In the genomic region with DNA sequence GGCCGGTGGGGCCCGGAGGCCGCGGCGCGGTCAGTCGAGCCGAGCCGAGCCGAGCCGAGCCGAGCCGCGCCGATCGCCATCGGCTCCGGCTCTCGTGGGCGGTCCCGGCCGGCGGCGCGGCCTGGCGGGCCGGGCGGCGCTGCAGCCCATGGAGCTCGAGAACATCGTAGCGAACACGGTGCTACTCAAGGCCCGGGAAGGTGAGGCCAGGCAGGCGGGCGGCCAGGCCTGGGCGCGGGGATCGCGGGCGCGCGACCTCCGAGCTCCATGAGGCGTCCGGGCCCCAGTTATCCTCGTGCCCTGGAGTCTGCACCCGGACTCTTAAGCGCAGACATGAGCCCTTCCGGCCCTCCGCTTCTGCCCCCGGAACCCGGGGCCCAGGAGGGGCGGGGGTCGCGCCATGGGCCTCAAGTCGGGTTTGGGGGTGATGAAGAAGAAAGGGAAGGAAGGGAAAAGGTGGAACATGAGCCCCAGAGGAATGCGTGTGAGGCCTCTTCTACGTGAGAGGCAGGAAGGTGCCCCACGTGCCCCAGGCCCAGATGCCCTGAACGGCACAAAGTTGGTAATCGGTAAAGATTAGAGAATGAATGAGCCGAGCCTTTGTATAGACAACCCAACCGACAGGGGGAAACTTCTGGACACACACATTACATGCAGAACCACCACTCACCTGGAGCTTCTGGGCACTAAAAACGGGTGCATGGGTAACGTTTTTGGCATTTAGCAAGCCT, we compare ENCODE assay signal across 8 mouse cellular contexts. TPM values are rescaled to one million over a fixed set of nuclear protein-coding genes. Genes with fewer than 3 reads are reported as not detected.
DNase-seq lines count a peak whose midpoint lies in the region; ATAC-seq and TF ChIP-seq lines count a peak whose summit lies in the region.

No protein-coding gene starts in this region.

- H3K9me3 ChIP-seq in embryonic facial prominence, embryonic 11.5 days (replicated peaks; ENCODE audit: control insufficient read depth, low read length) = no peaks in the 10 kb centered on the region
- H3K9me3 ChIP-seq in intestine, postnatal 0 days (ENCODE audit: control insufficient read depth) = no peaks in the 10 kb centered on the region
- H3K9me3 ChIP-seq in neural tube, embryonic 15.5 days (replicated peaks) = no peaks in the 10 kb centered on the region

- TF ChIP-seq POLR2A in cerebellum, adult 2 months (IDR thresholded peaks at IDR 0.05; ENCODE audit: borderline replicate concordance, insufficient read depth, low read length) = 0 out of 2 replicates have a peak, but pooled peaks have one; percentile 27

- DNase-seq in cerebellum, adult 2 months = no peak
- DNase-seq in cerebellum, adult 9-11 months = no peak
- peak; percentile 66 for DNase-seq in 416B (ENCODE audit: low read depth)
- DNase-seq in embryonic facial prominence, embryonic 11.5 days (ENCODE audit: low spot score) = peak; percentile 70
- no peak for DNase-seq in urinary bladder, postnatal 25 days (ENCODE audit: low spot score)

- H3K9ac ChIP-seq in embryonic facial prominence, embryonic 11.5 days (replicated peaks; ENCODE audit: low read length) = peak overlapping the region; percentile 96
- peak overlapping the region; percentile 73 for H3K9ac ChIP-seq in intestine, postnatal 0 days (ENCODE audit: low read depth, low read length)
- H3K9ac ChIP-seq in neural tube, embryonic 15.5 days (replicated peaks) = peak overlapping the region; percentile 96

- peak overlapping the region; percentile 81 for H3K27ac ChIP-seq in cerebellum, adult 2 months (ENCODE audit: insufficient read depth, low read length)
- peak overlapping the region; percentile 94 for H3K27ac ChIP-seq in embryonic facial prominence, embryonic 11.5 days (replicated peaks; ENCODE audit: low read depth, low read length)
- H3K27ac ChIP-seq in intestine, postnatal 0 days (ENCODE audit: low read depth, low read length) = peak overlapping the region; percentile 95
- peak overlapping the region; percentile 95 for H3K27ac ChIP-seq in neural tube, embryonic 15.5 days (replicated peaks)

- peak overlapping the region; percentile 87 for H3K4me3 ChIP-seq in cerebellum, adult 2 months (replicated peaks; ENCODE audit: insufficient read depth, low read depth, low read length)
- H3K4me3 ChIP-seq in embryonic facial prominence, embryonic 11.5 days (ENCODE audit: low read depth, low read length) = peak overlapping the region; percentile 87
- H3K4me3 ChIP-seq in intestine, postnatal 0 days (ENCODE audit: low read depth, low read length) = peak overlapping the region; percentile 63
- H3K4me3 ChIP-seq in neural tube, embryonic 15.5 days (replicated peaks) = peak overlapping the region; percentile 90

- no peaks in the 10 kb centered on the region; the same call in 1 of the 2 replicates for H3K36me3 ChIP-seq in embryonic facial prominence, embryonic 11.5 days (replicated peaks; ENCODE audit: control insufficient read depth, insufficient read depth, low read depth, low read length)
- peaks cover 5% of the 10 kb centered on the region; the same call in 1 of the 2 replicates for H3K36me3 ChIP-seq in intestine, postnatal 0 days (ENCODE audit: control insufficient read depth, insufficient read depth)
- H3K36me3 ChIP-seq in neural tube, embryonic 15.5 days = peaks cover 6% of the 10 kb centered on the region

- under 1% methylated on average over 63 of the region's 66 CpGs for WGBS in cerebellum, adult 2 months
- under 1% methylated on average over 55 of the region's 66 CpGs for WGBS in embryonic facial prominence, embryonic 11.5 days
- WGBS in intestine, postnatal 0 days = under 1% methylated on average over 66 of the region's 66 CpGs
- under 1% methylated on average over 50 of the region's 66 CpGs for WGBS in neural tube, embryonic 15.5 days

- H3K4me1 ChIP-seq in cerebellum, adult 2 months (ENCODE audit: control insufficient read depth, insufficient read depth, low read length) = 0 out of 2 replicates have a peak, but pooled peaks cover 5% of the 10 kb centered on the region
- peaks cover 10% of the 10 kb centered on the region for H3K4me1 ChIP-seq in embryonic facial prominence, embryonic 11.5 days (ENCODE audit: control insufficient read depth, insufficient read depth, low read length)
- peaks cover 13% of the 10 kb centered on the region for H3K4me1 ChIP-seq in intestine, postnatal 0 days (replicated peaks; ENCODE audit: control insufficient read depth, insufficient read depth, low read length)
- H3K4me1 ChIP-seq in neural tube, embryonic 15.5 days = peaks cover 38% of the 10 kb centered on the region

- peak; percentile 7; the same call in 1 of the 2 replicates for ATAC-seq in embryonic facial prominence, embryonic 11.5 days (replicated peaks; ENCODE audit: insufficient number of reproducible peaks, low FRiP score, low TSS enrichment, low read depth)
- ATAC-seq in intestine, postnatal 0 days = no peak
- ATAC-seq in neural tube, embryonic 15.5 days (ENCODE audit: low FRiP score) = no peak; the same call in 1 of the 2 replicates
- no peak for ATAC-seq in monocyte, adult 5-6 weeks (replicated peaks; ENCODE audit: insufficient number of reproducible peaks, low FRiP score, low TSS enrichment, poor library complexity, severe bottlenecking)

- peak overlapping the region; percentile 79 for H3K4me2 ChIP-seq in embryonic facial prominence, embryonic 11.5 days (ENCODE audit: low read depth, low read length)
- peak overlapping the region; percentile 89 for H3K4me2 ChIP-seq in intestine, postnatal 0 days (replicated peaks; ENCODE audit: low read depth)
- H3K4me2 ChIP-seq in neural tube, embryonic 15.5 days = peak overlapping the region; percentile 87

- H3K27me3 ChIP-seq in cerebellum, adult 2 months (ENCODE audit: control insufficient read depth, insufficient read depth, low read length) = no peaks in the 10 kb centered on the region
- no peaks in the 10 kb centered on the region for H3K27me3 ChIP-seq in embryonic facial prominence, embryonic 11.5 days (ENCODE audit: control insufficient read depth, insufficient read depth, low read length)
- H3K27me3 ChIP-seq in intestine, postnatal 0 days (replicated peaks; ENCODE audit: control insufficient read depth, insufficient read depth, low read length) = no peaks in the 10 kb centered on the region
- H3K27me3 ChIP-seq in neural tube, embryonic 15.5 days (replicated peaks) = no peaks in the 10 kb centered on the region

- TF ChIP-seq CTCF in cerebellum, adult 2 months (IDR thresholded peaks at IDR 0.05; ENCODE audit: borderline replicate concordance, insufficient read depth, low read depth, low read length) = no peak
- TF ChIP-seq CTCF in intestine, postnatal 0 days (IDR thresholded peaks at IDR 0.05; ENCODE audit: low read depth) = peak; percentile 27; the same call in 1 of the 2 replicates

RNA-seq across cellular contexts. Expression of a gene that starts 0.7 kb away (rescaled TPM):
- 52.7 and 53.9 TPM in 2 replicates for polyA plus RNA-seq in cerebellum, adult 2 months (2012; rRNA removed)
- 50.4 and 59.7 TPM in 2 replicates for polyA plus RNA-seq in embryonic facial prominence, embryonic 11.5 days (2014; fragmentation: Nextera tagmentation; extraction: Ambion mirVana)
- polyA plus RNA-seq in intestine, postnatal 0 days (2015; fragmentation: Nextera tagmentation; extraction: Ambion mirVana) = 10.5 and 11.4 TPM in 2 replicates
- polyA plus RNA-seq in neural tube, embryonic 15.5 days (2015; fragmentation: Nextera tagmentation; extraction: Ambion mirVana) = 34.2 and 38.4 TPM in 2 replicates
- total RNA-seq in monocyte, adult 5-6 weeks (2017) = 179 to 219 TPM (median 207 TPM) in 3 replicates

RNA-seq across cellular contexts. Expression of a gene that starts 18.5 kb away (rescaled TPM):
- 10.7 and 13.0 TPM in 2 replicates for polyA plus RNA-seq in cerebellum, adult 2 months (2012; rRNA removed)
- 1.7 TPM in 2 replicates for polyA plus RNA-seq in embryonic facial prominence, embryonic 11.5 days (2014; fragmentation: Nextera tagmentation; extraction: Ambion mirVana)
- 0.14 and 0.27 TPM in 2 replicates for polyA plus RNA-seq in intestine, postnatal 0 days (2015; fragmentation: Nextera tagmentation; extraction: Ambion mirVana)
- 4.2 and 5.8 TPM in 2 replicates for polyA plus RNA-seq in neural tube, embryonic 15.5 days (2015; fragmentation: Nextera tagmentation; extraction: Ambion mirVana)
- 2.2 to 3.8 TPM in 2 of 3 replicates, not detected in the other for total RNA-seq in monocyte, adult 5-6 weeks (2017)

RNA-seq across cellular contexts. Expression of a gene that starts 18.9 kb away (rescaled TPM):
- polyA plus RNA-seq in cerebellum, adult 2 months (2012; rRNA removed) = 0.05 and 0.11 TPM in 2 replicates
- polyA plus RNA-seq in embryonic facial prominence, embryonic 11.5 days (2014; fragmentation: Nextera tagmentation; extraction: Ambion mirVana) = not detected in 2 replicates
- 1.2 and 2.3 TPM in 2 replicates for polyA plus RNA-seq in intestine, postnatal 0 days (2015; fragmentation: Nextera tagmentation; extraction: Ambion mirVana)
- polyA plus RNA-seq in neural tube, embryonic 15.5 days (2015; fragmentation: Nextera tagmentation; extraction: Ambion mirVana) = 0.18 and 0.47 TPM in 2 replicates
- 0.11 to 0.95 TPM in 2 of 3 replicates, not detected in the other for total RNA-seq in monocyte, adult 5-6 weeks (2017)

RNA-seq across cellular contexts. Expression of a gene that starts 30.5 kb away (rescaled TPM):
- polyA plus RNA-seq in cerebellum, adult 2 months (2012; rRNA removed) = not detected in 2 replicates
- not detected in 2 replicates for polyA plus RNA-seq in embryonic facial prominence, embryonic 11.5 days (2014; fragmentation: Nextera tagmentation; extraction: Ambion mirVana)
- polyA plus RNA-seq in intestine, postnatal 0 days (2015; fragmentation: Nextera tagmentation; extraction: Ambion mirVana) = not detected in 2 replicates
- polyA plus RNA-seq in neural tube, embryonic 15.5 days (2015; fragmentation: Nextera tagmentation; extraction: Ambion mirVana) = 0.50 and 1.4 TPM in 2 replicates
- total RNA-seq in monocyte, adult 5-6 weeks (2017) = not detected in 3 replicates

RNA-seq across cellular contexts. Expression of a gene that starts 42.4 kb away (rescaled TPM):
- polyA plus RNA-seq in cerebellum, adult 2 months (2012; rRNA removed) = 97.4 and 108 TPM in 2 replicates
- 231 and 252 TPM in 2 replicates for polyA plus RNA-seq in embryonic facial prominence, embryonic 11.5 days (2014; fragmentation: Nextera tagmentation; extraction: Ambion mirVana)
- polyA plus RNA-seq in intestine, postnatal 0 days (2015; fragmentation: Nextera tagmentation; extraction: Ambion mirVana) = 31.3 and 34.8 TPM in 2 replicates
- 389 and 450 TPM in 2 replicates for polyA plus RNA-seq in neural tube, embryonic 15.5 days (2015; fragmentation: Nextera tagmentation; extraction: Ambion mirVana)
- 0.58 TPM in 1 of 3 replicates, not detected in the others for total RNA-seq in monocyte, adult 5-6 weeks (2017)

Comparison
In these comparisons a context has a peak if more than half of its experiments do, and no peak if none do; other contexts are left out.
1. DNase-seq: peak in 416B (single experiment) and embryonic facial prominence, embryonic 11.5 days (single experiment); none in cerebellum, adult 2 months (0 of 2), cerebellum, adult 9-11 months (single experiment) and urinary bladder, postnatal 25 days (single experiment).
2. Peak in every context shown above with its lines, with median percentiles within 50 percentile points of each other: H3K27ac ChIP-seq, H3K4me3 ChIP-seq, H3K4me2 ChIP-seq and H3K9ac ChIP-seq.